Mouse (Mus musculus): ENCODE measurements around the gene Cntd1. TPM values are rescaled to one million over a fixed set of nuclear protein-coding genes. Genes with fewer than 3 reads are reported as not detected.

Cntd1 gene
- polyA plus RNA-seq, 1 experiment from 2014 or later = 0.91 TPM

DNA sequence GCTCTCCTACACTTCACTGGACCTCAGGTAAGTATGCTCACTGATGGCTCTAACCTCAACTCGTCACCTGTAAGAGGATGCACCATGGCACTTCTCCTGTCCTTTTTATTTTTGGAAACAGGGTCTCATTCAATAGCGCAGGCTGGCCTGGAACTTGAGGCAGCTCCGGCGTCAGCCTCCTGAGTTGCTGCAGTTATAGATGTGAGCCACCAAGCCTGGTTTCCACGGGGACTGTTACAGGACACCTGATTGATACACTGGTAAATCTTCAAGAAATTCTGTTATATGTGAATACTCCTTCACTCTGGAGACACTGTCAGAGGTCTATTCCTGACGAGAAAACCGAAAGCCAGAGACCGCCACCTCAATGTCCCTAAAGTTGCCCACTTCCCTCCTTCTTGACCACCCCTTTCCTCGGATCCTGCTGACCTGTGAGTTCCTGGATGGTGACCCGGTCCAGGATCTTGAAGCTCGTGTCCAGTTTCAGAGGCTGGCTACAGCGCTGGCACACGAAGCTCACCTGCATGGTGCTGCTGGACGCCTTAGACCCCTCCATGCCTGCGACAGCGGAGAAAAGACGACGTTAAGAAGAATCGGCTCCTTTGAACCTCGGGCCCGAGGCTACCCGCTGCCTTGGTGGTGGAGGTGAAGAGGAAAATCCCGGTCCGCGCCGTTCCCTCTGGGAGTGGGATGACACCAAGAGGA, 22.6 kb downstream of the Cntd1 start:
- Histone ChIP-seq H3K9me3 (ENCODE audit: control insufficient read depth, low read length) (no peaks in the 10 kb centered on the region), H3K27me3 (replicated peaks; ENCODE audit: control insufficient read depth, insufficient read depth, low read length) (no peaks in the 10 kb centered on the region), H3K4me2 (ENCODE audit: low read length) (peak overlapping the region; percentile 99), H3K9ac (replicated peaks; ENCODE audit: low read depth, low read length) (peak overlapping the region; percentile 83), H3K4me1 (replicated peaks; ENCODE audit: control insufficient read depth, insufficient read depth, low read length) (peaks cover 14% of the 10 kb centered on the region), H3K27ac (ENCODE audit: low read length) (no peak overlapping the region), H3K4me3 (replicated peaks; ENCODE audit: low read length) (peak overlapping the region; percentile 96), H3K36me3 (ENCODE audit: control insufficient read depth, insufficient read depth) (no peaks in the 10 kb centered on the region)
- peak; percentile 43; the same call in 1 of the 2 replicates for ATAC-seq
- 14% methylated on average over 26 of the region's 26 CpGs for WGBS

DNA sequence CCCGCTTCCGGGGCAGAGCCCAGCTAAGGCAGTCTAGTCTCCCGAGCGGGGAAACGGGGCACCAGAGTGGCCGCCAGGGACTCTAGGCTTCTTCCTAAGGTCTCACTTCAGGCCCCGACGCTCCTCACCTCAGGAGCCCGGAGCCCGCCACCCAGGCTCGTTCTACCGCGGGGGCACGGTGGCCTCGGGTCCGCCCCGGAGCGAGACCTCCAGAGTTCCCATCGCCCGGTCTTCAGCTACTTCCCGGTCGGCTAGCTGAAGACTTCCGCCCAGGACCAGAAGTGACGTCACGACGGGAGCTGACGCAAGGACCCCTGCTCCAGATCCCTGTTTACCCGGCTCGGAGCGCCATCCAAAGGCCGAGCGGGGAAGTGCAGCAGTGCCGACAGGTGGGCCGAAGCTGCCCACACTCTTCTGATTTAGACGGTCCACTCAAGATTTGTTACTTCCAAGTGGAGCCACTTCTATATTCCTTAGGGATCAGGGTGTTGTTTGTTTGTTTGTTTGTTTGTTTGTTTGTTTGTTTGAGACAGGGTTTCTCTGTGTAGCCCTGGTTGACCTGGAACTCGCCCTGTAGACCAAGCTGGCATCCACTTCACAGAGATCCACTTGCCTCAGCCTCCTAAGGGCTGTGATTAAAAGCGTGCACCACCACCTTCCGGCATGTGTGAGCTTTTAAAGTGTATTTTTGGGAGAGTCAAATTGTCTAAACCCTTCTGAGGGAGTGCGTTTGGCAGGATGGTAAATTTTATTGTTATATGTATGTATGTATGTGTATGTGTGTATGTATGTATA, 23.4 kb downstream of the Cntd1 start, which contains the start of gene Becn1:
Gene Becn1 (minus strand): TSS at position 283 of the 795 bp plus-strand sequence.
- H3K9ac ChIP-seq (replicated peaks; ENCODE audit: low read depth, low read length) = peak within 1 kb of the TSS; percentile 83
- H3K36me3 ChIP-seq (ENCODE audit: control insufficient read depth, insufficient read depth) = no peaks in the 10 kb centered on the region
- peak within 1 kb of the TSS; percentile 96 for H3K4me3 ChIP-seq (replicated peaks; ENCODE audit: low read length)
- peak within 1 kb of the TSS; percentile 99 for H3K4me2 ChIP-seq (ENCODE audit: low read length)
- H3K27ac ChIP-seq (ENCODE audit: low read length) = no peak within 1 kb of the TSS
- 7% methylated on average over 39 of the region's 39 CpGs for WGBS
- no peaks in the 10 kb centered on the region; the same call in 1 of the 2 replicates for H3K27me3 ChIP-seq (replicated peaks; ENCODE audit: control insufficient read depth, insufficient read depth, low read length)
- no peaks in the 10 kb centered on the region for H3K9me3 ChIP-seq (ENCODE audit: control insufficient read depth, low read length)
- peaks cover 14% of the 10 kb centered on the region for H3K4me1 ChIP-seq (replicated peaks; ENCODE audit: control insufficient read depth, insufficient read depth, low read length)
- peak; percentile 97 for ATAC-seq

DNA sequence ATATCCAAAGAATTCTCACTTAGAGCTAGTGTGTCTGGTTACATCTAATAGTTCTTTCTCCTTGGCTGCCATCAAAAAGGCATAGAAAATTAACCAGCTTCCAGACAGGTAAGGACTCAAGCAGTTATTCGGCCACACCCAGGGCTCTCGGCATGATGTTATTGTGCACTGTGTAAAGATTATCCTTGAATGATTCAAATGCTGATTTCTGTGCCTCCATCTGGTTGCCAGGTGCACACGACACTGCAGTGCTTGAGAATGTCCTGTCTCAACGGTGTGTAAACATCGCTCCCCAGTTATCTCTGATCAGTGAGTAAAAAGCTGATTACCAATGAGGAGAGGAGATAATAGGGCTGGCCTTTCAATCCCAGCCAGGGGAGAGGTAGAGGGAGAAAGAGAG, 28.9 kb downstream of the Cntd1 start:
- 45% methylated on average over 5 of the region's 5 CpGs for WGBS
- no peak for ATAC-seq

DNA sequence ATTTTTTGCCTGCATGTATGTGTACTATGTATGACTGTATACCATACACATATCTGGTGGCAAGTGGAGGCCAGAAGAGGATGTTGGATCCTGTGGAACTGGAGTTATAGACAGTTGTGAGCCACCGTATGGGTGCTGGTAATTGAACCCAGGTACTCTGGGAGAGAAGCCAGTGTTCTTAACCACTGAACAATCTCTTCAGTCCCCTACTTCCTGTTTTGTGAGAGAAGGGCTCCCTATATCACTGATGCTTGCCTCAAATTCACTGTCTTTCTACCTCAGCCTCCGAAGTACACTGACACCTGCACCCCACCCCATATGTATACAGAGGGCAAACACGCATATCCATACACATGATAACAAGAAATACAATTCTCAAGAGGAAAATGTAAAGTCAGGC, 32.3 kb downstream of the Cntd1 start:
- WGBS = 92% methylated on average over 3 of the region's 3 CpGs
- ATAC-seq = no peak
- Histone ChIP-seq H3K9me3 (ENCODE audit: control insufficient read depth, low read length) (no peaks in the 10 kb centered on the region), H3K27me3 (replicated peaks; ENCODE audit: control insufficient read depth, insufficient read depth, low read length) (no peaks in the 10 kb centered on the region; the same call in 1 of the 2 replicates), H3K4me3 (replicated peaks; ENCODE audit: low read length) (no peak overlapping the region), H3K9ac (replicated peaks; ENCODE audit: low read depth, low read length) (no peak overlapping the region), H3K27ac (ENCODE audit: low read length) (no peak overlapping the region), H3K36me3 (ENCODE audit: control insufficient read depth, insufficient read depth) (no peaks in the 10 kb centered on the region), H3K4me1 (replicated peaks; ENCODE audit: control insufficient read depth, insufficient read depth, low read length) (0 out of 2 replicates have a peak, but pooled peaks cover 2% of the 10 kb centered on the region), H3K4me2 (ENCODE audit: low read length) (no peak overlapping the region)

More for the DNA sequence above, 28.9 kb downstream of the Cntd1 start:
- Histone ChIP-seq H3K9ac (replicated peaks; ENCODE audit: low read depth, low read length) (no peak overlapping the region), H3K4me1 (replicated peaks; ENCODE audit: control insufficient read depth, insufficient read depth, low read length) (no peaks in the 10 kb centered on the region), H3K4me2 (ENCODE audit: low read length) (no peak overlapping the region), H3K9me3 (ENCODE audit: control insufficient read depth, low read length) (no peaks in the 10 kb centered on the region), H3K4me3 (replicated peaks; ENCODE audit: low read length) (no peak overlapping the region), H3K27ac (ENCODE audit: low read length) (no peak overlapping the region), H3K27me3 (replicated peaks; ENCODE audit: control insufficient read depth, insufficient read depth, low read length) (no peaks in the 10 kb centered on the region; the same call in 1 of the 2 replicates), H3K36me3 (ENCODE audit: control insufficient read depth, insufficient read depth) (no peaks in the 10 kb centered on the region)

- H3K27me3 ChIP-seq (replicated peaks; ENCODE audit: control insufficient read depth, insufficient read depth, low read length) = no peaks in the 10 kb centered on the region; the same call in 1 of the 2 replicates
- H3K27ac ChIP-seq (ENCODE audit: low read length) = no peak overlapping the region
- H3K9me3 ChIP-seq (ENCODE audit: control insufficient read depth, low read length) = no peaks in the 10 kb centered on the region
- no peaks in the 10 kb centered on the region for H3K36me3 ChIP-seq (ENCODE audit: control insufficient read depth, insufficient read depth)
- no peak overlapping the region for H3K4me2 ChIP-seq (ENCODE audit: low read length)
- ATAC-seq = no peak
- 70% methylated on average over 3 of the region's 3 CpGs for WGBS
- peaks cover 8% of the 10 kb centered on the region for H3K4me1 ChIP-seq (replicated peaks; ENCODE audit: control insufficient read depth, insufficient read depth, low read length)
- no peak overlapping the region for H3K4me3 ChIP-seq (replicated peaks; ENCODE audit: low read length)
- H3K9ac ChIP-seq (replicated peaks; ENCODE audit: low read depth, low read length) = no peak overlapping the region
Measured at GRCm38 (mm10) chr11:101312150-101312549, 33.3 kb downstream of the Cntd1 start.

GRCm38 (mm10) chr11:101314567-101314966, 35.8 kb downstream of the Cntd1 start:
- H3K9ac ChIP-seq (replicated peaks; ENCODE audit: low read depth, low read length) = no peak overlapping the region
- no peak overlapping the region for H3K27ac ChIP-seq (ENCODE audit: low read length)
- no peaks in the 10 kb centered on the region for H3K27me3 ChIP-seq (replicated peaks; ENCODE audit: control insufficient read depth, insufficient read depth, low read length)
- peaks cover 3% of the 10 kb centered on the region for H3K36me3 ChIP-seq (ENCODE audit: control insufficient read depth, insufficient read depth)
- H3K4me3 ChIP-seq (replicated peaks; ENCODE audit: low read length) = no peak overlapping the region
- H3K4me1 ChIP-seq (replicated peaks; ENCODE audit: control insufficient read depth, insufficient read depth, low read length) = peaks cover 18% of the 10 kb centered on the region
- no peaks in the 10 kb centered on the region for H3K9me3 ChIP-seq (ENCODE audit: control insufficient read depth, low read length)
- H3K4me2 ChIP-seq (ENCODE audit: low read length) = no peak overlapping the region
- WGBS = 97% methylated on average over 1 of the region's 1 CpGs
- no peak for ATAC-seq

DNA sequence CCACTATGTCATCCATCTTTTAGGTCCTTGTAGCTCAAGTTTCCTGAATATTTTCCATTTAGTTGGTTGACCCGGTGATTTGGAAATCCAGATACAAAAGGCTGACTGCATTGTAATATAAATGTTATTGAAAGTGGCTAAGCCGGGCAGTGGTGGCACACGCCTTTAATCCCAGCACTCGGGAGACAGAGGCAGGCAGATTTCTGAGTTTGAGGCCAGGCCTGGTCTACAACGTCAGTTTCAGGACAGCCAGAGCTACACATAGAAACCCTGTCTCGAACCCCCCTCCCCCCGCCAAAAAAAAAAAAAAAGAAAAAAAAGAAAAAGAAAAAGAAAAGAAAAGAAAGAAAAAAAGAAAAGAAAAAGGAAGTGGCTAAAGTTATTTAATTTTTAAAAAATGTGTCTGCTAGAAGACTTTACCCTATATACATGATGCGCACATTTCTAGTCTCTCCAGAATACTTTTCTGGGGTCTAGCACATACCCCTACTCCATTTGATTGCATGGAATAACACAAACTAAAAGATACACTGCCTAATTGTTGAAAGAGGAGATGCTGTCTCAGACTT, 36.4 kb downstream of the Cntd1 start:
- peak overlapping the region; percentile 99 for H3K4me3 ChIP-seq (replicated peaks; ENCODE audit: low read length)
- 81% methylated on average over 8 of the region's 8 CpGs for WGBS
- H3K9me3 ChIP-seq (ENCODE audit: control insufficient read depth, low read length) = no peaks in the 10 kb centered on the region
- ATAC-seq = 0 out of 2 replicates have a peak, but pooled peaks have one; percentile 2
- H3K27ac ChIP-seq (ENCODE audit: low read length) = peak overlapping the region; percentile 69
- peaks cover 18% of the 10 kb centered on the region for H3K4me1 ChIP-seq (replicated peaks; ENCODE audit: control insufficient read depth, insufficient read depth, low read length)
- H3K36me3 ChIP-seq (ENCODE audit: control insufficient read depth, insufficient read depth) = peaks cover 8% of the 10 kb centered on the region
- no peaks in the 10 kb centered on the region for H3K27me3 ChIP-seq (replicated peaks; ENCODE audit: control insufficient read depth, insufficient read depth, low read length)
- peak overlapping the region; percentile 85 for H3K4me2 ChIP-seq (ENCODE audit: low read length)
- peak overlapping the region; percentile 95 for H3K9ac ChIP-seq (replicated peaks; ENCODE audit: low read depth, low read length)

DNA sequence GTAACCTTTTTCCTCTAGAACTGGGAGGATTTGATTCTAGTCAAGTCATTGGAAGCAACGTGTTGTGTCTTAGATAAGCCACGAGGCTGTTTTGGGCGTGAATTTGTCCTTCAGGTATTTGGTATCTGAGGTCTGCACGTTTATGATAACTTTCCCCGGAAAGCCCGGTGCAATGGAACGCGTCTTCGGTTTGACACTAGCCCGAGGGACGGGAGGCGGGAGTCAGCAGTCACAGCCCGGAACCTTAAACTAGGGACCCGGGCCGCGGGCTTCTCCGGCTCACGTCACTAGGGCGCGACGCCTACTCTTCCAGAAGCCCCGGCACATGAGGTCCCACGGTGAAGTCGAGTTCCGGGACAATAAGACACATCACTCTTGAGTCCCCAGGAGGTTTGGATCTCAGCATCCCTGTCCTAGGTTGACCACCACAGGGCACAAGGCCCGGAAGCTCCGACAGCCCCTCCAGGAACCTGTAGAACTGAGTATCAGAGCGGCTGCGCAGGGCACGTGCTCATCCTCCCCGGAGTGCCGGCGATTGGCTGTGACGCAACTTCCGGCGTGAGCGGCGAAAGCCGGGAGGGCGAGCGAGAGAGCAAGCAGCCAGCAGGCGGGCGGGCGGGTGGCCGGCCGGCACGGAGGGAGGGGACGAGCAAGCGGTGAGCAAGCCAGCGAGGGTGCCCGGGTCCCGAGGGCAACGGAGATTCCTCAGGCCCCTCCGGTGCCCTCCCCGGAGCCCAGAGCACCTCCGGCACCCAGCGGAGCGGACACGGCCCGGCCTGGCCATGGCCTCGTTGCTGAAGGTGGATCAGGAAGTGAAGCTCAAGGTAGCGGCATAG, 37.1 kb downstream of the Cntd1 start, which contains the start of gene Psme3:
Gene Psme3 (plus strand): TSS at position 549 of the 836 bp plus-strand sequence.
- Histone ChIP-seq H3K4me2 (ENCODE audit: low read length) (peak within 1 kb of the TSS; percentile 85), H3K36me3 (ENCODE audit: control insufficient read depth, insufficient read depth) (peaks cover 13% of the 10 kb centered on the region), H3K9me3 (ENCODE audit: control insufficient read depth, low read length) (no peaks in the 10 kb centered on the region), H3K27me3 (replicated peaks; ENCODE audit: control insufficient read depth, insufficient read depth, low read length) (no peaks in the 10 kb centered on the region), H3K4me1 (replicated peaks; ENCODE audit: control insufficient read depth, insufficient read depth, low read length) (peaks cover 18% of the 10 kb centered on the region), H3K4me3 (replicated peaks; ENCODE audit: low read length) (peak within 1 kb of the TSS; percentile 99), H3K9ac (replicated peaks; ENCODE audit: low read depth, low read length) (peak within 1 kb of the TSS; percentile 95), H3K27ac (ENCODE audit: low read length) (peak within 1 kb of the TSS; percentile 69)
- under 1% methylated on average over 62 of the region's 62 CpGs for WGBS
- peak; percentile 94 for ATAC-seq
